Mouse (Mus musculus) lung, postnatal 0 days (tissue): Measurements from ENCODE around the gene Ctnna3.
"Not testable (repeated sequence)": the region's sequence is repeated elsewhere in the genome, so short reads cannot be mapped to it uniquely, and the experiment has no call there.

Source experiments
- CTCF ChIP-seq: IDR thresholded peaks from 2 replicates; pipeline ENCODE4 v1.5.1; 2016; ENCODE audit warnings: antibody characterized with exemption, mild to moderate bottlenecking
- EP300 ChIP-seq: IDR thresholded peaks from 2 replicates; pipeline ENCODE4 v1.6.1; 2016; ENCODE audit warnings: antibody characterized with exemption, mild to moderate bottlenecking, control low read depth

DNA sequence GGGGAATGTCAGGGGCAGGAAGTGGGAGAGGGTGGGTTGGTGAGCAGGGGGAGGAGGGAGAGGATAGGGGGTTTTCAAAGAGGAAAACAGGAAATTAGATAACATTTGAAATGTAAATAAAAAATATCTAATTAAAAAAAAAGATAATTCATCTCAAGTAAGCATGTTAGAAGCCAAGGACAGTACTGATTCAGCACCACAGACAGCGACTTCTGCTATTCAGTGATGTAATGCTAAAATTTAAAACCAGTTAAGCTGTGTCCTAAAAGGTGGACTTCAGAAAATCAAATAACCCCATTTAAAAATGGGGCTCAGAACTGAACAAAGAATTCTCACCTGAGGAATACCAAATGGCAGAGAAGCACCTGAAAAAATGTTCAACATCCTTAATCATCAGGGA lies 988.5 kb downstream of the Ctnna3 start:
- not testable (repeated sequence) for TF ChIP-seq CTCF, EP300
